Mouse (Mus musculus) stomach, embryonic 15.5 days (tissue): ENCODE results near the gene Uvrag. TPM values are rescaled to one million over a fixed set of nuclear protein-coding genes. Genes with fewer than 3 reads are reported as not detected.
A peak's percentile ranks its signal among the peaks of the same experiment; 100 is the strongest.

ENCODE experiments used
- ATAC-seq: fragments of 200-750 bp; cut with Nextera tagmentation; 2 replicates; pipeline ENCODE4 v1.8.0; 2017; ENCODE audit warnings: low read depth, moderate number of reproducible peaks, moderate TSS enrichment; ENCODE audit not compliant: insufficient read depth, low FRiP score
- H3K27ac ChIP-seq: fragments of 300-500 bp; sonication (generic); 2 replicates; pipeline ENCODE4 v1.5.1; 2015; ENCODE audit warnings: mild to moderate bottlenecking, inconsistent platforms
- H3K27me3 ChIP-seq: fragments of 300-500 bp; sonication (generic); replicated peaks from 2 replicates; pipeline ENCODE4 v1.6.1; 2015; ENCODE audit warnings: inconsistent platforms
- H3K36me3 ChIP-seq: fragments of 300-500 bp; sonication (generic); 2 replicates; pipeline ENCODE4 v1.6.1; 2015; ENCODE audit warnings: inconsistent platforms
- H3K4me1 ChIP-seq: fragments of 300-500 bp; sonication (generic); 2 replicates; pipeline ENCODE4 v1.6.1; 2015; ENCODE audit warnings: inconsistent platforms
- H3K4me2 ChIP-seq: fragments of 300-500 bp; sonication (generic); 2 replicates; pipeline ENCODE4 v1.6.1; 2015; ENCODE audit warnings: mild to moderate bottlenecking, inconsistent platforms
- H3K4me3 ChIP-seq: fragments of 300-500 bp; sonication (generic); replicated peaks from 2 replicates; pipeline ENCODE4 v1.5.1; 2015; ENCODE audit warnings: inconsistent platforms
- H3K9ac ChIP-seq: fragments of 300-500 bp; sonication (generic); 2 replicates; pipeline ENCODE4 v1.6.1; 2015; ENCODE audit warnings: inconsistent platforms
- H3K9me3 ChIP-seq: fragments of 300-500 bp; sonication (generic); 2 replicates; pipeline ENCODE4 v1.6.1; 2016; ENCODE audit warnings: inconsistent platforms
- WGBS: fragments of 180-500 bp; shearing (Covaris S2); methylation state at CpG from one replicate; pipeline ENCODE4 v1.1.7; 2015; 5-methylcytosine and 5-hydroxymethylcytosine counted together
- polyA plus RNA-seq: library from polyadenylated mRNA; unstranded; fragments of >200 nt; fragmentation: Nextera tagmentation; extraction: Ambion mirVana; gene quantifications from 2 replicates; pipeline ENCODE4 v1.2.1, GENCODE M21; 2015

Uvrag gene
- 19.1 and 19.4 TPM in 2 replicates for polyA plus RNA-seq

GRCm38 (mm10) chr7:99140984-99141918, at the start of gene Uvrag:
TSS of gene Uvrag (minus strand) at chr7:99141141.
- Histone ChIP-seq H3K9me3 (no peaks in the 10 kb centered on the region), H3K4me3 (peak within 1 kb of the TSS; percentile 88), H3K27me3 (no peaks in the 10 kb centered on the region), H3K4me1 (peaks cover 12% of the 10 kb centered on the region), H3K4me2 (peak within 1 kb of the TSS; percentile 72), H3K27ac (peak within 1 kb of the TSS; percentile 88), H3K9ac (peak within 1 kb of the TSS; percentile 89), H3K36me3 (no peaks in the 10 kb centered on the region)
- ATAC-seq, result peak; percentile 98
- WGBS, result under 1% methylated on average over 51 of the region's 51 CpGs

DNA sequence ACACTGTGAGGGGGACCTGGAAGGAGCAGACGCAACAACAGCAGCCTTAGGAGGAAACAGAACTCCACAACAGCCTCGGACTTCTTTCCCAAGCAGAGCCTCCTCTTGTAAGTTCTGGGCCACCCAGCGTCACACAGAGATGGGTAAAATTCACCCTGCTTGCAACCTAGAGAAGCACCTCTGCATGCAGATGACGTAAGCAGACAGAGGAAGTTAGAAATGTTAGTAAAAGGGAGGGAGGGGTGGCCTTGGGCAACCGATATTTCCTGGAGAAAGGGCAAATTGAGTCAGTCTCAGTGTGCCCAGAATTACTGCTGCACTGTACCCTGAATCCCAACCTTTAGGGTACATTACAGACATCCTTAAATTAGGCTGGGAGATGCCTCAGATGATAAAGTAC, 48.9 kb upstream of the Uvrag start:
- ATAC-seq, result no peak
- Histone ChIP-seq H3K9me3 (no peaks in the 10 kb centered on the region), H3K4me1 (no peaks in the 10 kb centered on the region), H3K36me3 (no peaks in the 10 kb centered on the region), H3K27ac (no peak overlapping the region), H3K4me3 (no peak overlapping the region), H3K27me3 (no peaks in the 10 kb centered on the region), H3K9ac (no peak overlapping the region), H3K4me2 (no peak overlapping the region)
- WGBS, result 75% methylated on average over 5 of the region's 5 CpGs

GRCm38 (mm10) chr7:99188630-99189029, 47.7 kb upstream of the Uvrag start:
- Histone ChIP-seq H3K27ac (no peak overlapping the region), H3K27me3 (no peaks in the 10 kb centered on the region), H3K4me3 (no peak overlapping the region), H3K4me2 (no peak overlapping the region), H3K9me3 (no peaks in the 10 kb centered on the region), H3K36me3 (no peaks in the 10 kb centered on the region), H3K4me1 (no peaks in the 10 kb centered on the region), H3K9ac (no peak overlapping the region)
- no peak for ATAC-seq
- WGBS, result 83% methylated on average over 6 of the region's 6 CpGs

GRCm38 (mm10) chr7:99187451-99187850, 46.5 kb upstream of the Uvrag start:
- no peak overlapping the region for H3K9ac ChIP-seq
- no peak overlapping the region for H3K27ac ChIP-seq
- no peak for ATAC-seq
- H3K27me3 ChIP-seq, result no peaks in the 10 kb centered on the region
- no peak overlapping the region for H3K4me2 ChIP-seq
- H3K4me3 ChIP-seq, result no peak overlapping the region
- H3K9me3 ChIP-seq, result no peaks in the 10 kb centered on the region
- H3K4me1 ChIP-seq, result no peaks in the 10 kb centered on the region
- no peaks in the 10 kb centered on the region for H3K36me3 ChIP-seq
- 85% methylated on average over 5 of the region's 5 CpGs for WGBS

- ATAC-seq, result no peak
- no peak overlapping the region for H3K4me3 ChIP-seq
- no peaks in the 10 kb centered on the region for H3K9me3 ChIP-seq
- no peak overlapping the region for H3K4me2 ChIP-seq
- no peaks in the 10 kb centered on the region for H3K36me3 ChIP-seq
- H3K9ac ChIP-seq, result no peak overlapping the region
- H3K4me1 ChIP-seq, result peaks cover 9% of the 10 kb centered on the region
- H3K27ac ChIP-seq, result no peak overlapping the region
- H3K27me3 ChIP-seq, result no peaks in the 10 kb centered on the region
- 85% methylated on average over 3 of the region's 3 CpGs for WGBS
These were observed 44.5 kb upstream of the Uvrag start for GRCm38 (mm10) chr7:99185405-99185804.

DNA sequence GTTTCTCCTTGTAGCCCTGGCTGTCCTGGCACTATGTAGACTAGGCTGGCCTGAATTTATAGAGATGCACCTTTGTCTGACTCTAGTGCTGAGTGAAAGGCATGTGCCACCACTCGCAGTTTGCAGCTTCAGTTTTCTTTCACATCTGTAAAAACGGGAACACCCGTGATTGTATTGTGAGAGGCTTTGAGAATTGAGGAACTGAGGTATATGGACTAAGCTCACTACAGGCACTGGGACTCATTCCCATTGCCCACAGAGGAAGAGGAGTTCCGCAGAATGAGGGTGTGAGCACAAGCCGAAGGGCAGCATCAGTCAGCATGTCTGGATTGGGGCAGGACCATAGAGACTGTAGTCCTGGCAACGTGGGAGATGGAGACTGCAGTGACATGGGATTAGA, 42.8 kb upstream of the Uvrag start:
- no peaks in the 10 kb centered on the region for H3K9me3 ChIP-seq
- H3K4me1 ChIP-seq, result peaks cover 9% of the 10 kb centered on the region
- no peak for ATAC-seq
- WGBS, result 67% methylated on average over 6 of the region's 6 CpGs
- H3K4me3 ChIP-seq, result no peak overlapping the region
- no peak overlapping the region for H3K27ac ChIP-seq
- no peaks in the 10 kb centered on the region for H3K36me3 ChIP-seq
- H3K9ac ChIP-seq, result no peak overlapping the region
- no peaks in the 10 kb centered on the region for H3K27me3 ChIP-seq
- H3K4me2 ChIP-seq, result peak overlapping the region; percentile 96; the same call in 1 of the 2 replicates

DNA sequence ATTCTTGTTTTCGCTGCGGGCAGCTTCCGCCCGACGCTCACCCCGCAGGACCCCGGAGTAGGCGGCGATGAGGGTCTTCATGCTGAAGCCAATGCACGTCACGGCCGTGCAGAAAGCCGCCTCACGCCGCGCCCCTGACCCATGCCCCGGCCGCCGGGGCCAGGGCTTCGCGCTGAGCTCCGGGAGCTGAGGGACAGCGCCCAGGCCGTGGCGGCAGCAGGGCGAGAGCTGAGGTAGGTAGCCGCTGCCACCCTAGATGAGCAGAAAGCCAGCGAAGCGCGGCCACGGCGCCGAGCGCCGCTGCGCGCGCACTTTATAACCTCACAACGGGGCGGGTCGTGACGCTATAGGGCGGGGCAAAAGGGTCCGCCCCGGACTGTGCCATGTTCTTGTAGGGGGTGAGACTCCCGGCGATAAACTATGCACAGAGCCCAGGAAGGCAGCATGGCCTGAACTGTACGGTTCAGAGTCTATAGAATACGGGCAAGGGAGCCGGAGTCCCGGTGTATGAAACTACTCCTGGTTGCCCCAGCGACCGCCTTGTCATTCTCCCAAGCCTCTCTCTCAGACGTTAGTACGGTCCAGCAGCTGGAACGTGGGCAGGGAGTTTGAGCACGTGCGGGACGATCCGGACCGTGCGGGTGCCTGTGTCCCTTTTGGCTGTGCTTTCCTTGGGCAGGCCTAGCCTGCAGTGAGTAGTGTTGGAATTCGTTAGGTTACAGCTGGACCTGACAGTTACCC, 41.7 kb upstream of the Uvrag start, which contains the start of gene Dgat2:
Gene Dgat2, minus strand, starts transcription at position 288 of the 741 bp plus-strand sequence.
- H3K36me3 ChIP-seq, result no peaks in the 10 kb centered on the region
- peak within 1 kb of the TSS; percentile 96 for H3K4me2 ChIP-seq
- peak within 1 kb of the TSS; percentile 82 for H3K9ac ChIP-seq
- peak; percentile 91 for ATAC-seq
- H3K4me3 ChIP-seq, result peak within 1 kb of the TSS; percentile 70
- no peaks in the 10 kb centered on the region for H3K27me3 ChIP-seq
- peak within 1 kb of the TSS; percentile 82 for H3K27ac ChIP-seq
- H3K4me1 ChIP-seq, result peaks cover 9% of the 10 kb centered on the region
- under 1% methylated on average over 62 of the region's 63 CpGs for WGBS
- H3K9me3 ChIP-seq, result no peaks in the 10 kb centered on the region

- 20% methylated on average over 14 of the region's 14 CpGs for WGBS
- Histone ChIP-seq H3K27me3 (no peaks in the 10 kb centered on the region), H3K9me3 (no peaks in the 10 kb centered on the region), H3K4me1 (peaks cover 9% of the 10 kb centered on the region), H3K9ac (peak overlapping the region; percentile 82), H3K4me2 (peak overlapping the region; percentile 96), H3K27ac (peak overlapping the region; percentile 82; the same call in 1 of the 2 replicates), H3K4me3 (peak overlapping the region; percentile 70), H3K36me3 (no peaks in the 10 kb centered on the region)
- no peak; the same call in 1 of the 2 replicates for ATAC-seq
These were observed 40.9 kb upstream of the Uvrag start for GRCm38 (mm10) chr7:99181619-99182431.

DNA sequence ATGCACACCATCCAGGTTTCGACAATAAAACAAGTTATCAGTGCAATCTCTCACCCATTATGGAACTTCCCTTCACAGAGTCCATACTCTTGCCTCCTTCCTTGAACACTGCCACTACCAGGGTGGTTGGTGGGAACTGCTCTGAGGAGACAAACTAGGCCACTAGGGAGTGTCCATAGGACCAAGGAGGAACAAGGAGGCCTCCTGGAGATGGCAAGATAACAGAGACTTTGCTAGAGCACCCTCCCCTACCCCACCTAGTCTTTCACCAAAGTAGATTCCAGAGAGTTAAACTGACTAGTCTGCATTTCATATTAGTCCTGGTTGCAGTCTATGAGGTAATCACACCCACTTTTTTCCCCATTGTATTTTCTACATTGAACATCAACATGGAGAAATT, 39.2 kb upstream of the Uvrag start:
- H3K27me3 ChIP-seq, result no peaks in the 10 kb centered on the region
- H3K4me1 ChIP-seq, result peaks cover 12% of the 10 kb centered on the region
- no peak for ATAC-seq
- 85% methylated on average over 1 of the region's 1 CpGs for WGBS
- H3K9me3 ChIP-seq, result no peaks in the 10 kb centered on the region
- no peak overlapping the region for H3K27ac ChIP-seq
- no peak overlapping the region; the same call in 1 of the 2 replicates for H3K4me2 ChIP-seq
- H3K9ac ChIP-seq, result no peak overlapping the region
- no peak overlapping the region; the same call in 1 of the 2 replicates for H3K4me3 ChIP-seq
- no peaks in the 10 kb centered on the region for H3K36me3 ChIP-seq

GRCm38 (mm10) chr7:99179271-99179670, 38.3 kb upstream of the Uvrag start:
- Histone ChIP-seq H3K4me3 (no peak overlapping the region), H3K9ac (no peak overlapping the region), H3K36me3 (no peaks in the 10 kb centered on the region), H3K4me2 (no peak overlapping the region), H3K27ac (no peak overlapping the region), H3K27me3 (no peaks in the 10 kb centered on the region), H3K9me3 (no peaks in the 10 kb centered on the region), H3K4me1 (peaks cover 12% of the 10 kb centered on the region)
- ATAC-seq, result no peak
- 87% methylated on average over 9 of the region's 9 CpGs for WGBS

DNA sequence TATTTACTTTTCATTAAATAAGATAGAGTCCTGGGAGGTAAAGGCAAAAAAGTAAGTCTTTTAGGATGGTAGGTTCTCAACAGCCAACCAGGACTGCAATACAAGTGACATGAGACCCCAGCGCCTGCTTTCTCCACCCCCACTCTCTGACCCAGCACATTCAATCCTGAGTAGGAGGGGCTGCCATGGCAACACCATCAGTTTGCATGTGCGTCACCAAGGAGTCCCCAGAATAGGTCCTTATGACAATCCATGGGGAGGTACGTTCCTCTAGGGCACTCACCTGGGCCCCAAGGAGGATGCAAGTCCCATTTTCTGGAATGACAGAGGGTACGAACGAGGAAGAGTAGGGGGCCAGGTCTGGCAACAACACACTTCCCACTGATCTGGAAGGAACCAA, 36.4 kb upstream of the Uvrag start:
- no peaks in the 10 kb centered on the region for H3K36me3 ChIP-seq
- ATAC-seq, result no peak
- H3K27me3 ChIP-seq, result no peaks in the 10 kb centered on the region
- no peak overlapping the region for H3K4me3 ChIP-seq
- WGBS, result 92% methylated on average over 5 of the region's 5 CpGs
- no peaks in the 10 kb centered on the region for H3K9me3 ChIP-seq
- H3K27ac ChIP-seq, result no peak overlapping the region
- H3K4me1 ChIP-seq, result peaks cover 12% of the 10 kb centered on the region
- no peak overlapping the region for H3K4me2 ChIP-seq
- H3K9ac ChIP-seq, result no peak overlapping the region
